Mouse (Mus musculus) heart, postnatal 14 days (tissue): ENCODE measurements around the gene Uba3. TPM values are rescaled to one million over a fixed set of nuclear protein-coding genes. Genes with fewer than 3 reads are reported as not detected.
A peak's percentile ranks its signal among the peaks of the same experiment; 100 is the strongest.

ENCODE experiments used
- DNase-seq, 2 experiments: peaks; one replicate each; pipeline ENCODE4 v3.0.0; 2021 to 2022
- intact Hi-C: fragments of 180-260 bp; cut with DNase I; formaldehyde crosslinking; loops from one replicate; pipeline ENCODE4 v1.15.1; 2025
- long read RNA-seq, 2 experiments: library from polyadenylated mRNA; stranded (forward); transcript quantifications; one replicate each; pipeline ENCODE4 v2.0.0; 2021
- total RNA-seq, 2 experiments: library from RNA; stranded (reverse); gene quantifications; 2 replicates each; pipeline ENCODE4 v1.2.3; 2021

Gene Uba3
- 10 to 100 TPM; 66.9 to 71.9 TPM for total RNA-seq
- long read RNA-seq, experiment 1, transcript Uba3-201 (18 exons, 2,257 nt) = major isoform, 39 of 69 reads
- long read RNA-seq, experiment 1, transcript Uba3-202 (17 exons, 2,465 nt) = minor isoform, 15 of 69 reads
- long read RNA-seq, experiment 1, partial matches to known transcripts = 8 of 69 reads
- long read RNA-seq, experiment 1, other reads (novel, unspliced or antisense) = 6 of 69 reads
- long read RNA-seq, experiment 2, transcript Uba3-202 (17 exons, 2,465 nt) = minor isoform, 17 of 58 reads
- long read RNA-seq, experiment 2, transcript Uba3-201 (18 exons, 2,257 nt) = major isoform, 33 of 58 reads
- long read RNA-seq, experiment 2, partial matches to known transcripts = 6 of 58 reads
- long read RNA-seq, experiment 2, other reads (novel, unspliced or antisense) = 2 of 58 reads

DNA sequence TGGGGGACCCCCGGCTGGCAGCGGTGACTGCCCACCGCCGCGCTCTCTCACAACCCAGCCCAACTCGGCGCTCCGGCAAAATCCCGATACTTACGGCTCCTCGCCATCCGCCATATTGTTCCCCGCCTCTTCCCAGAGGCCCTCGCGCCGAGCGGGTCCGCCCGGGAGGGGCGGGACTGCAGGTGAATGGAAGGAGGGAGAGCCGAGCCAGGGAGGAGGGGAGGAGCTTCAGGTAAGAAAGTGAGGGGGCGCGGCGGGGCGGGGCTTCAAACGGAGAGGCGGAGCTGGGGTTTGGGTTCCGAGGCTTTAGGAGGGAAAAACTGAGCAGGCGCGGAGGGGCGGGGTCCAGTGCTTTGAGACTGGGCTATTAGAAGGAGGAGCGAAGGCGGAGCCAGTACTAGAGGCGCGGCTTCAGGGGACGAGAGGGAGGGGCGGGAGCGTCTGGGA lies at the start of gene Uba3:
Gene Uba3, minus strand, starts transcription at position 209 of the 447 bp plus-strand sequence.
- DNase-seq = peak; percentile 98 to 99
- intact Hi-C loops = no loop called here

DNA sequence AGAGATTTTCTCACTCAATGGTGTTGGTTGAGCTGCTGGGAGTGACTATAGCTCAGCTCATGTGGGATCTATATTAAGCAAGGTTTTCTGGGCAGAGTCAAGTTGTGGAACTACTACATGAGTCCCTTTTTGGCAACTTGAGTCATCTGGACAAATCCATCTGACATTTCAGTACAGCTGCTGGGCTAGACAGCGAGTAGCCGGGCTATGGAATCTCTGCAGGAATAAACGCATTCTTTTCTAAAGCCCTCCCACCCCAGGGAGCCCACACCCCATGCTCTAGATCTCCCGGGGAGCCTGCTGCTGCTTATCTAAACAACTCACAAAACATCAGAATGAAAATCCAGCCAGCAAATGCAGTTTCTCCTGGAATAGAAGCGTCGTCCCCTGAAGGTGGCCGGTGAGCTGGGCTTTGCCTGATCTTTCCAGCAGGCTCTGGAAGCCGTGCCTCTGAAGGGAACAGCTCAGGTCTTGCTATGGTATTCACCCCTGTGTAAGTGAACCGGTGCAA lies 47.3 kb upstream of the Uba3 start, which contains the start of gene Lmod3:
Gene Lmod3, minus strand, starts transcription at position 49 of the 511 bp plus-strand sequence.
- intact Hi-C loops = loop anchor here (5.0 kb wide), 1 partner anchor 490 kb away; no protein-coding TSS in a partner anchor
- DNase-seq = peak in 1 of 2 experiments; percentile 37

DNA sequence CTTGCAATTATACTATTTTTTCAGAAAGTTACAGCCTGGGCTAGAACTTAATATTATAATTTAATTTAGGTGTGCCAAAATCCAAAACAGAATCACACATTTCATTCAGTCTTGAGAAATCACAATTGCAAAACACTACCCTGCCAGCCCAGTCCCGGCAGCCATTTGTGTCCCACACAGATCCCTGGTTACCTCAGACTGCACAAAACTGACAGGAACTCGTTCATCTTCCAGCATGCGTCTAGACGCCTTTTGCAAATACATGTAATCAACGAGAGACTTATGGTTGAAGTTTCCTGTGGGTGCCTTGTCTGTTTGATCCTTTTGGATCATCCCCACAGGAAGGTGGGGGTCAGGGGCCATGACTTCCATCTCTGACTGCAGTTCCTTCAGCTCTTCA lies 46.6 kb upstream of the Uba3 start:
- intact Hi-C loops = loop anchor here (5.0 kb wide), 1 partner anchor 490 kb away; no protein-coding TSS in a partner anchor
- DNase-seq = peak in 1 of 2 experiments; percentile 15

DNA sequence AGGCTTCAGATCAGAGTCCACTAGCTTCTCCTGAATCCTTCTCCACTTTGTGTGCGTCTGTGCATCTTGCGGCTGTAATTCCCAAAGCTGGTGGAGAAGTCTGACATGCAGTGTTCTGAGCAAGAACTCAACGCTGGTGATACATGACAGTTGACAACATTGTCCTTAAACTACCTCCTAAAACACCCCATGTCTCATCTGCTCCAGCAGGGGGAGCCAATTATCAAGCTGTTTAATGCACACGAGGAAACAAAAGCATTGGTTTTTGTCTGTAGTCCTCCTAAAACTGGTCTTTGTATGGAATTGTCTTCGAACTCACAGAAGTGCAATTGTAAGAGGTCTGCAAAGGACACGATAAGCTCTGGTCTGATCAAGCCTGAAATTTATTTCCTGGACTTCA lies 45.5 kb upstream of the Uba3 start:
- intact Hi-C loops = loop anchor here (1.0 to 5.0 kb wide), 4 partner anchors 28 to 491 kb away; no protein-coding TSS in a partner anchor
- DNase-seq = peak; percentile 60 to 76

DNA sequence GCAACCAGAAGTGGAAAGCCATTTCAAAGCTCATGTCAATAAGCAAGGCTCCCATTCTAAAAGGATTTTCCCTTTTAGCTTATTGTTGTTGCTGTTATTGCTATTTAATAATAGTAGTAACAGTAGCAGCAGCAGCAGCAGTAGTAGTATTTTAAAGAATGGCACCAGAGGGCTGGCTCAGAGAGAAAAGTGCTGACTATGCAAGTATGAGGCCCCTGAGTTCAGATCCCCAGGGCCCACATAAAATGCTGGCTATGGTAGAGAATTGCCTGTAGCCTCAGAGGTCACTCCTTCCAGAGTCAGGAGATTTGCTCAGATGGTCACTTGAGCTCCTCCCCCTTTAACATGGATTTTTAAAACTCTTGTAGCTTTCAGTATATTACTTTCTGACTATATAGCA lies 39.8 kb upstream of the Uba3 start:
- intact Hi-C loops = no loop called here
- DNase-seq = no peak

DNA sequence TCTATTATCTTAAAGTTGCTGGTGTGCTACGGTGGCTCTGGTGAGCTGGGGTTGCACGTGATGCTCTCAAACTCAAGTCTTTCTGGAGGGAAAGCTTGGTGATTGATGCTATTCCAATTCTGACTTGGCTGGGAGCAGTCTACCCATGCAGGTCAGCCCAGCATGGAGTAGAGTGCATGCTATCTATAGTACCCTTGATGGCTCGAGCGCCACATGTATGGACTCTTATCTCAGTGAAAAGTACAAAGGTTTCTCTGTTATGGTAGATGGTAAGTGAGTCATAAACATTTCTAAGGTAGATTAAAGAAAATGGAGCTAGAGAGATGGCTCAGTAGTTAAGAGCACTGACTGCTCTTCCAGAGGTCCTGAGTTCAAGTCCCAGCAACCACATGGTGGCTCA lies 37.1 kb upstream of the Uba3 start:
- no peak for DNase-seq
- intact Hi-C loops = no loop called here

DNA sequence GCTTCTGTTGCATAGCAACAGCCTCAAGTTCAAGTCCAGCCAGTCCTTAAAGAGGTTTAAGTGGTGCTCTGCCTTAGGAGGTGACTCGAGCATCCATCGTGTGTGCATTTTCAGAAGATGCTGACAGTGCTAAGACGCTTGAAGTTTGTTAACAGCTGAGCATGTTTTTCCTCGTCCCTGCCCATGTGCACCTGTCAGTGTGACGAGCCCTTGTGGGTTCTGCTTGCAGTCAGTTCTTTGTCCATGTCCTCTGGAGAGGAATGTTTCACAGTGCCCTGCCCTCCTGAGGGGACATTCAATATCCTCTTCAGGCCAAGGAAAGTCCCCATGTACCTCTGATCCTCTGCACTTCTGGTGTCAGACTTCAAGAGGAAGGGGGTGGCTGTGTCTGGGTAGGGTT lies 34.6 kb upstream of the Uba3 start:
- DNase-seq = no peak
- intact Hi-C loops = no loop called here

GRCm38 (mm10) chr6:97239360-97239759 lies 33.9 kb upstream of the Uba3 start:
- no peak for DNase-seq
- intact Hi-C loops = no loop called here

DNA sequence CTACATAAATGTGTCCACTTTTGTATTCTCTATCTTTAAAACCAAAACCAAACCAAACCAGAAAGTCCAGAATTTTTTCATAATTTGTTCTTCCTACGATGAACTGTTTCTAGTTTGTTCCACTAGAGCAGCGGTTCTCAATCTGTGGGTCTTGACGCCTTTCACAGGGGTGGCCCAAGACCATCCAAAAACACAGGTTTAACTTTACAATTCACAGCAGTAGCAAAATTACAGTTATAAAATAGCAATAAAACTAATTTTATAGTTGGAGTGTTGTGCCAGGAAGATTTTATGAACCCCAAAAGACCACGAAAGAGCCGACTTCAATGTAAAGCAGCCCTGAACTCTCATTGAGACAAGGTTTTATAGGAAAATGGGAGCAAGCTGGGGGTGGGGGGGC lies 30.6 kb upstream of the Uba3 start:
- intact Hi-C loops = no loop called here

GRCm38 (mm10) chr6:97234911-97235668 lies 29.6 kb upstream of the Uba3 start:
- intact Hi-C loops = no loop called here
- DNase-seq = no peak

More for the DNA sequence above, 30.6 kb upstream of the Uba3 start:
- DNase-seq = no peak

GRCm38 (mm10) chr6:97227067-97227847 lies 21.8 kb upstream of the Uba3 start:
- intact Hi-C loops = no loop called here
- DNase-seq = no peak

DNA sequence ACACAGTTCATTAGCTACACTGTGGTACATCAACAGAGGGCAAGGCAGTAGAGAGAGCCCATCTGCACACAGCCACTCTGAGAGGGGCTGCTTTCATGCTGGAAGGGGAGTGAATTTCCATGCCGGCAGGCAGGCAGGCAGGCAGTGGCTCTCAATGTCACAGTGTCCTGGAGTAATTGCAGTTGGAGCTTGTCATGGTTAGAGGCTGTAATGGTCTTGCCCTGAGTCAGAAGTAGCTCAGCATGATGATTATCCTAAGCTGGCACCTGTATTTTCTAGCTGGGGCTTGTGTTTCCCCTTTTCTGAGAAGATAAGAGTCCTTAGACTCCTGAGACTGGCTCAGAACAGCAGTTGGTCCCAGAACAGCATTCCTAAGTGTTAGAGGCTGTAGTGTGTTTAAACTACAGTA lies 20.6 kb upstream of the Uba3 start:
- DNase-seq = no peak
- intact Hi-C loops = no loop called here

DNA sequence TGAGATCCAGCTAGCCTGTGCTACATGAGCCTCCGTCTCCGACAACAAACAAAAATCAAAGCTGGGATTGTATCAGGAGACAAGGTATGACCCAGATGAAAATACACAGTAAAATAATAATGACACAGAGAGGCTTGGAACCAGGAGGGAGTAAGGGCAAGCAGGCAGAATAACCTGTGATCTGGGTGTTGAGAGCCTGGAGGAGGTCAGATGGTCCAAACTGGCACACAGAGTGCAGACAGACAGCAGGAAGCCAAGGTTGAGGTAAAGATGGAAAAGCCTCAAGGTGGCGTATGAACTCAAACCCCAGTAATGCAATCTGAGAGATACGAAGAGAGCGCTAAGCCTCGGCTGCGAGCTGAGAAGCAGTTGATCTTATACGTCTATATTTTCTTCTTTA lies 19.1 kb upstream of the Uba3 start:
- no peak for DNase-seq
- intact Hi-C loops = no loop called here

- intact Hi-C loops = no loop called here
- no peak for DNase-seq
These were observed 18.1 kb upstream of the Uba3 start for GRCm38 (mm10) chr6:97223566-97223965.

GRCm38 (mm10) chr6:97222931-97223467 lies 17.6 kb upstream of the Uba3 start:
- intact Hi-C loops = no loop called here
- DNase-seq = no peak

- no peak for DNase-seq
- intact Hi-C loops = no loop called here
These were observed 16.9 kb upstream of the Uba3 start for GRCm38 (mm10) chr6:97222321-97222720.

DNA sequence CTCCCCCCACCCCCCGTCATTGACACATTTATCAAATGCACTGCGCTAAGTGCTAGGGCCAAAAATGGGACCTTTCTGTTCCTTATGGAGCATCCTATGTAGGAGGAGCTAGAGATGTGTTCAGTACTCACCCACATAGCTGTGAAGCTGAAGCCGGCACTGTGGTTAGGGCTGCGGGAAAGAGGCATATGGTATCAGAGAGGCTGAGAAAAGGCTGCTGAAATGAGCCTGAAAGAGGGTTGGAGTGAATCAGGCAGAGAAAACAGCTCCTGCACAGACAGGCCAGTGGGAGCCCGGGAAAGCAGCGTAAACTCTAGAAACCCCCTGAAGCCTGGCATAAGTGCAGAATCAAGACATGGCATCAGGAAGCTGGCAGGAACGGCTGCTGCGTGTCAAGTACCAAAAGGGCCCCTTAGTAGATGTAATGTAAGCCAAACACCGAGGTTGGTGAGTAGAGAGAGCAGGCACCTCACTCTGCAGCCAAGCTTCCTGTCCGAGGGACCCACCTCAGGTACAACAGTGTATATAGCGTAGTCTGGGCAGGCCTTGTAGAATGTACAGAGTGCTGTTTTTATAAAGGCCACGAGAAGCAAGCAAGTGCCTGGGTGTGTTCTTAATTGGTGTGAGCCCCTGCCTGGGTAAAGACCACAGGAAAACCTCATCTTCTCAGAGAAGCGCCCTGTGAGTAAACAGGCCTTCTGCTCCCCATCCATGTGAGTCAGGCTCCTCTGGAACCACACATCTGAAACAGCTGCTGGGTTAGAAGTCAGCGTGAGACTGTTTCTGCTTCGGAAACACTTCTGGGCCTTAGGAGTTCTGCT lies 16.0 kb upstream of the Uba3 start:
- no peak for DNase-seq

DNA sequence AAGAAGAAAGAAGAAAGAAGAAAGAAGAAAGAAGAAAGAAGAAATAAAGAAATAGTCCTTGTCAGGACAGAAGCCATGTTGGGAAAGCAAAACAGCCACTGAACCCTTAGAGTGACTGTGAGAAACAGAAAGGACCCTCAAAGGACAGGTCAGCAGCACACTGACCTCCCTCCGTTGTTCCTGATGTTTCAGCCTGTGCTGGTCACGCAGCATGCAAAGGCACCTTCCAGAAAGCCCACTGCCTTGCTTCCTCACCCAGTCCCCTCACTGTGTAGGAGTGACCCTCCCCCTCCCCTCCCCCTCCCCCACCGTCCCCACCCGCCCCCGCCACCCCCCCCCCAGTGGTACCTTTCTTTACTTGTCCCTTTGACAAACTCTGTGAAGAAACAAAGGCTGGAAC lies 15.2 kb upstream of the Uba3 start:
- DNase-seq = no peak
- intact Hi-C loops = no loop called here

More for the DNA sequence above, 16.0 kb upstream of the Uba3 start:
- intact Hi-C loops = no loop called here

DNA sequence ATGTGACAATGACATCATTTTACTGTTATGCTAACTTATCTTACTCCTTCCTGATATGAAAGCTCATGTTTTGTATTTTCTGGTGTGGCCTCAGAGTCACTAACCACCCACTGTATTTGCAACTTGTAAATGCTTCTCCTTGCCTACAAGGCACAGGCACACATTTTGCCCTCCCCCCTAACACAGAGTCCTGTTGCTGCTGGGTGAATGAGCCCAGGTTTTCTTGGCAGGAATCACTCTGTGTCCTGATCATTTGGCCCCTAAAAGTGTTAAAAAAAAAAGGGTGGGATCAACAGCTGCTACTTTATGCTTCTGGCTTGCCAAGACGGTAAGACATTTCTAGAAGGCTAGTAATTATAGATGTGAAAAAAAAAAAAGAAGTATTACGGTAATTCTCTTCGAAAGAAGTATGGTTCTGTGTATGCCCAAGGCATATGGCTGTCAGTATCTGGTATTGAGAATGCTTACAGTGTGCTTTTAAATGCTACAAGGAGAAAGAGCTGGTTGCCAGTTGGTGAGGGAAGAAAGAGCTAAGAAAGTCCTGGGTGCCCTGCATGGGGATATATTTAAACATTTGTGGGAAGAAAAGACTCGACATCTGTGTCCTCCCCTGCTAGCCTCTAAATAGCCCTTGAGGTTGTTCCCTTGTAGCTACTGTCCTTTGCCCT lies 10.8 kb upstream of the Uba3 start:
- intact Hi-C loops = no loop called here

More for the DNA sequence above, 10.8 kb upstream of the Uba3 start:
- DNase-seq = no peak
